Mouse (Mus musculus) right cerebral cortex, adult 18-20 months (tissue): ENCODE measurements around the gene Msn.
"Not testable (repeated sequence)": the region's sequence is repeated elsewhere in the genome, so short reads cannot be mapped to it uniquely, and the experiment has no call there.

Experiments
- DNase-seq: peaks from one replicate; pipeline ENCODE4 v3.0.0; 2022; ENCODE audit warnings: mixed read lengths

Gene Msn

GRCm38 (mm10) chrX:96148217-96148616 is 52.4 kb downstream of the Msn start:
- no peak for DNase-seq

GRCm38 (mm10) chrX:96153362-96153761 is 57.5 kb downstream of the Msn start:
- DNase-seq = no peak

- DNase-seq = no peak
These were observed 62.1 kb downstream of the Msn start for GRCm38 (mm10) chrX:96157936-96158335.

- DNase-seq = no peak
These were observed 66.7 kb downstream of the Msn start for GRCm38 (mm10) chrX:96162571-96162970.

GRCm38 (mm10) chrX:96171645-96172388 is 76.0 kb downstream of the Msn start:
- DNase-seq = peak; percentile 2

- DNase-seq = peak; percentile 13
These were observed 82.6 kb downstream of the Msn start for GRCm38 (mm10) chrX:96178437-96178836.

GRCm38 (mm10) chrX:96184100-96184732 is 88.4 kb downstream of the Msn start:
- no peak for DNase-seq

- DNase-seq = not testable (repeated sequence)
These were observed 109.3 kb downstream of the Msn start for GRCm38 (mm10) chrX:96205143-96205542.

GRCm38 (mm10) chrX:96206872-96207271 is 111.0 kb downstream of the Msn start:
- no peak for DNase-seq

- no peak for DNase-seq
These were observed 122.2 kb downstream of the Msn start for GRCm38 (mm10) chrX:96218088-96218487.
